Mouse (Mus musculus): Measurements from ENCODE around the gene Ptpra. TPM values are rescaled to one million over a fixed set of nuclear protein-coding genes. Genes with fewer than 3 reads are reported as not detected.

The Ptpra gene
- 100 to 1,000 TPM; 234 to 252 TPM for total RNA-seq (2021)

GRCm38 (mm10) chr2:130449794-130450433 is at the start of gene Ptpra:
Ptpra (plus strand) TSS chr2:130450278.
- peak; percentile 93 to 94 for DNase-seq (ENCODE audit: low spot score in 2 of 2)
- intact Hi-C loops (cut with DNase I): loop anchor here (5.0 kb wide), 2 partner anchors 42 to 112 kb away; partner anchors contain the start of gene Mrps26

GRCm38 (mm10) chr2:130401891-130402290 is 48.2 kb upstream of the Ptpra start:
- intact Hi-C loops (cut with DNase I): no loop called here
- no peak for DNase-seq (ENCODE audit: low spot score in 2 of 2)

GRCm38 (mm10) chr2:130404939-130405338 is 45.1 kb upstream of the Ptpra start, which contains the start of the genes Gm28372 and 1700020A23Rik:
Gm28372 (plus strand) TSS chr2:130405239.
1700020A23Rik (plus strand) TSS chr2:130405259.
- intact Hi-C loops (cut with DNase I): no loop called here
- no peak for DNase-seq (ENCODE audit: low spot score in 2 of 2)

- DNase-seq (ENCODE audit: low spot score in 2 of 2): no peak
- intact Hi-C loops (cut with DNase I): no loop called here
Measured at GRCm38 (mm10) chr2:130406178-130406577, 43.9 kb upstream of the Ptpra start, which contains the start of gene Tmem239. Tmem239 (plus strand) TSS chr2:130406478.

GRCm38 (mm10) chr2:130408194-130408593 is 41.9 kb upstream of the Ptpra start:
- DNase-seq (ENCODE audit: low spot score in 2 of 2): no peak
- intact Hi-C loops (cut with DNase I): no loop called here

- intact Hi-C loops (cut with DNase I): loop anchor here (2.0 kb wide), 1 partner anchor 121 kb away; no protein-coding TSS in a partner anchor
- DNase-seq (ENCODE audit: low spot score in 2 of 2): peak; percentile 62 to 79
Measured at GRCm38 (mm10) chr2:130411558-130412495, 38.3 kb upstream of the Ptpra start.

- intact Hi-C loops (cut with DNase I): loop anchor here (2.0 kb wide), 1 partner anchor 122 kb away; no protein-coding TSS in a partner anchor
Measured at GRCm38 (mm10) chr2:130412775-130413174, 37.3 kb upstream of the Ptpra start.

GRCm38 (mm10) chr2:130414094-130414856 is 35.8 kb upstream of the Ptpra start:
- intact Hi-C loops (cut with DNase I): no loop called here
- DNase-seq (ENCODE audit: low spot score in 2 of 2): no peak

More at GRCm38 (mm10) chr2:130412775-130413174, 37.3 kb upstream of the Ptpra start:
- DNase-seq (ENCODE audit: low spot score in 2 of 2): no peak

GRCm38 (mm10) chr2:130421781-130422620 is 28.1 kb upstream of the Ptpra start:
- intact Hi-C loops (cut with DNase I): no loop called here

GRCm38 (mm10) chr2:130423397-130424125 is 26.5 kb upstream of the Ptpra start:
- peak; percentile 83 to 85 for DNase-seq (ENCODE audit: low spot score in 2 of 2)
- intact Hi-C loops (cut with DNase I): no loop called here

More at GRCm38 (mm10) chr2:130421781-130422620, 28.1 kb upstream of the Ptpra start:
- no peak for DNase-seq (ENCODE audit: low spot score in 2 of 2)

- intact Hi-C loops (cut with DNase I): no loop called here
- DNase-seq (ENCODE audit: low spot score in 2 of 2): peak; percentile 93 to 95
Measured at GRCm38 (mm10) chr2:130424126-130424853, 25.8 kb upstream of the Ptpra start, which contains the start of the genes Vps16 and Pced1a. Vps16 (plus strand) TSS chr2:130424339. Pced1a (minus strand) TSS chr2:130424701.

GRCm38 (mm10) chr2:130425112-130425511 is 25.0 kb upstream of the Ptpra start:
- intact Hi-C loops (cut with DNase I): no loop called here
- peak in 1 of 2 experiments; percentile 6 for DNase-seq (ENCODE audit: low spot score in 2 of 2)

- intact Hi-C loops (cut with DNase I): loop anchor here (5.0 kb wide), 1 partner anchor 87 kb away; no protein-coding TSS in a partner anchor
- DNase-seq (ENCODE audit: low spot score in 2 of 2): no peak
Measured at GRCm38 (mm10) chr2:130429851-130430250, 20.2 kb upstream of the Ptpra start.

- no peak for DNase-seq (ENCODE audit: low spot score in 2 of 2)
- intact Hi-C loops (cut with DNase I): loop anchor here (5.0 kb wide), 1 partner anchor 87 kb away; no protein-coding TSS in a partner anchor
Measured at GRCm38 (mm10) chr2:130430484-130430883, 19.6 kb upstream of the Ptpra start.

- intact Hi-C loops (cut with DNase I): loop anchor here (5.0 kb wide), 1 partner anchor 85 kb away; no protein-coding TSS in a partner anchor
- DNase-seq (ENCODE audit: low spot score in 2 of 2): no peak
Measured at GRCm38 (mm10) chr2:130432157-130432556, 17.9 kb upstream of the Ptpra start.

GRCm38 (mm10) chr2:130433152-130433551 is 16.9 kb upstream of the Ptpra start:
- intact Hi-C loops (cut with DNase I): loop anchor here (5.0 kb wide), 1 partner anchor 84 kb away; no protein-coding TSS in a partner anchor
- peak; percentile 53 to 70 for DNase-seq (ENCODE audit: low spot score in 2 of 2)

GRCm38 (mm10) chr2:130436769-130437168 is 13.3 kb upstream of the Ptpra start:
- intact Hi-C loops (cut with DNase I): no loop called here
- DNase-seq (ENCODE audit: low spot score in 2 of 2): no peak
